Mouse (Mus musculus) CH12F3 (cell line): ENCODE data around the gene Larp4.
"Not testable (repeated sequence)": the region's sequence is repeated elsewhere in the genome, so short reads cannot be mapped to it uniquely, and the experiment has no call there.

Source experiments
- in situ Hi-C: fragments of 300-500 bp; cut with MboI; formaldehyde crosslinking; loops from 2 replicates; pipeline ENCODE4 v1.14.3; 2020; ENCODE audit warnings: low sequenced_read_pairs

Gene Larp4

GRCm38 (mm10) chr15:99969765-99970164 is at the start of gene Larp4:
Gene Larp4 (plus strand): TSS chr15:99970065.
- in situ Hi-C loops, result not testable (repeated sequence)

GRCm38 (mm10) chr15:99931231-99931630 is 38.6 kb upstream of the Larp4 start:
- in situ Hi-C loops, result no loop called here

GRCm38 (mm10) chr15:99934501-99934900 is 35.4 kb upstream of the Larp4 start:
- in situ Hi-C loops, result no loop called here

- in situ Hi-C loops, result no loop called here
These were observed 33.2 kb upstream of the Larp4 start for GRCm38 (mm10) chr15:99936659-99937058.

- in situ Hi-C loops, result no loop called here
These were observed 32.0 kb upstream of the Larp4 start for GRCm38 (mm10) chr15:99937841-99938240.

GRCm38 (mm10) chr15:99940426-99940825 is 29.4 kb upstream of the Larp4 start:
- in situ Hi-C loops, result no loop called here

GRCm38 (mm10) chr15:99940970-99941630 is 28.8 kb upstream of the Larp4 start:
- in situ Hi-C loops, result no loop called here

GRCm38 (mm10) chr15:99955324-99955723 is 14.5 kb upstream of the Larp4 start:
- in situ Hi-C loops, result no loop called here

- in situ Hi-C loops, result no loop called here
These were observed 4.6 kb upstream of the Larp4 start for GRCm38 (mm10) chr15:99965103-99965775.

GRCm38 (mm10) chr15:99966961-99967360 is 2.9 kb upstream of the Larp4 start, which contains the start of gene Fam186a:
Gene Fam186a (minus strand): TSS chr15:99967061.
- in situ Hi-C loops, result no loop called here

- in situ Hi-C loops, result no loop called here
These were observed 741 bp downstream of the Larp4 start for GRCm38 (mm10) chr15:99970606-99971005.

GRCm38 (mm10) chr15:99972361-99972988 is 2.6 kb downstream of the Larp4 start:
- in situ Hi-C loops, result no loop called here

GRCm38 (mm10) chr15:99972989-99973911 is 3.4 kb downstream of the Larp4 start:
- in situ Hi-C loops, result no loop called here

- in situ Hi-C loops, result no loop called here
These were observed 4.8 kb downstream of the Larp4 start for GRCm38 (mm10) chr15:99974476-99975220.

GRCm38 (mm10) chr15:99976121-99976520 is 6.3 kb downstream of the Larp4 start:
- in situ Hi-C loops, result not testable (repeated sequence)

GRCm38 (mm10) chr15:99979266-99979665 is 9.4 kb downstream of the Larp4 start:
- in situ Hi-C loops, result no loop called here

- in situ Hi-C loops, result no loop called here
These were observed 9.8 kb downstream of the Larp4 start for GRCm38 (mm10) chr15:99979715-99980114.

GRCm38 (mm10) chr15:99993100-99993499 is 23.2 kb downstream of the Larp4 start:
- in situ Hi-C loops, result no loop called here

GRCm38 (mm10) chr15:99997114-99997804 is 27.4 kb downstream of the Larp4 start:
- in situ Hi-C loops, result no loop called here

- in situ Hi-C loops, result no loop called here
These were observed 29.5 kb downstream of the Larp4 start for GRCm38 (mm10) chr15:99999390-99999789.
